Mouse (Mus musculus) liver, embryonic 14.5 days (tissue): Measurements from ENCODE around the gene Rasgef1b.

Experiments used
- CTCF ChIP-seq: IDR thresholded peaks from 2 replicates; pipeline ENCODE4 v1.5.1; 2016; ENCODE audit warnings: antibody characterized with exemption, low read depth, control low read depth
- EP300 ChIP-seq: IDR thresholded peaks from 2 replicates; pipeline ENCODE4 v1.6.1; 2016; ENCODE audit warnings: antibody characterized with exemption, low read depth

DNA sequence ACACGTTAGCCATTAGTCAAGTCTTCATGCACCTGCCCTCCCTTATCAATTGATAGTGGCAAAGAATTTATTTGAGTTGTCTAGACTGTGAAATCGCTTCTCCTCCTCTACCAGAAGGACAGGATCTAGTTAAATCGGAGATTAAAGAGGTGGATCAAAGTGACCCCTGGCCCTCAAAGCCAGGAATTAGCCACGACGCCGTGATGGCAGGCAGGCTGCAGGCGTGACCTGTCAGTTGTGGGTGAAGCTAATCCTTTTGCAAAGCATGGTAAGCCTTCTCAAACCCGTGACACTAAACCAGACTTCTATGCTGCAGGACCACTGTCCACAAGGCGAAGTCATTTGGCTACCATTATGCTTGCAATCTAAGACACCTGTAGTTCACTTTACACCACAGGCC, 170.6 kb downstream of the Rasgef1b start:
- no peak for TF ChIP-seq CTCF
- no peak for TF ChIP-seq EP300
